Mouse (Mus musculus) liver, postnatal 0 days (tissue): Measurements from ENCODE around the gene Spred2.

ENCODE experiments used
- CTCF ChIP-seq: sonication (generic); IDR thresholded peaks from 2 replicates; pipeline ENCODE4 v1.5.1; 2016; ENCODE audit warnings: antibody characterized with exemption, low read depth
- EP300 ChIP-seq: IDR thresholded peaks from 2 replicates; pipeline ENCODE4 v1.6.1; 2016; ENCODE audit warnings: antibody characterized with exemption, low read depth, mild to moderate bottlenecking

- no peak for TF ChIP-seq CTCF
- TF ChIP-seq EP300 = no peak
These were observed 34.8 kb downstream of the Spred2 start for GRCm38 (mm10) chr11:19959006-19959405.
